Mouse (Mus musculus) spleen, adult 12 weeks (tissue): ENCODE results near the gene Wdr31.
"Not testable (repeated sequence)": the region's sequence is repeated elsewhere in the genome, so short reads cannot be mapped to it uniquely, and the experiment has no call there.

ENCODE experiments used
- DNase-seq: peaks from one replicate; pipeline ENCODE4 v3.0.0; 2022; ENCODE audit warnings: low spot score

Wdr31 gene

GRCm38 (mm10) chr4:62495946-62496345 lies 25.2 kb upstream of the Wdr31 start:
- DNase-seq = no peak

GRCm38 (mm10) chr4:62494230-62494629 lies 23.5 kb upstream of the Wdr31 start:
- DNase-seq = no peak

- no peak for DNase-seq
These were observed 22.0 kb upstream of the Wdr31 start for GRCm38 (mm10) chr4:62492682-62493081.

- no peak for DNase-seq
These were observed 17.2 kb upstream of the Wdr31 start for GRCm38 (mm10) chr4:62487914-62488313.

- DNase-seq = no peak
These were observed 16.5 kb upstream of the Wdr31 start for GRCm38 (mm10) chr4:62487172-62487571.

- no peak for DNase-seq
These were observed 15.5 kb upstream of the Wdr31 start for GRCm38 (mm10) chr4:62486162-62486696.

GRCm38 (mm10) chr4:62485450-62486161 lies 14.9 kb upstream of the Wdr31 start:
- DNase-seq = no peak

- no peak for DNase-seq
These were observed 14.2 kb upstream of the Wdr31 start for GRCm38 (mm10) chr4:62484928-62485327.

GRCm38 (mm10) chr4:62480709-62481605 lies 10.3 kb upstream of the Wdr31 start:
- DNase-seq = no peak

GRCm38 (mm10) chr4:62479937-62480708 lies 9.4 kb upstream of the Wdr31 start, which contains the start of gene Bspry:
Bspry (plus strand) TSS chr4:62480053.
- peak; percentile 28 for DNase-seq

- not testable (repeated sequence) for DNase-seq
These were observed 8.9 kb upstream of the Wdr31 start for GRCm38 (mm10) chr4:62479593-62479936.

- no peak for DNase-seq
These were observed 7.0 kb upstream of the Wdr31 start for GRCm38 (mm10) chr4:62477542-62478244.

GRCm38 (mm10) chr4:62475793-62476192 lies 5.1 kb upstream of the Wdr31 start:
- DNase-seq = no peak

GRCm38 (mm10) chr4:62475131-62475530 lies 4.4 kb upstream of the Wdr31 start:
- DNase-seq = no peak

- DNase-seq = no peak
These were observed 1.4 kb upstream of the Wdr31 start for GRCm38 (mm10) chr4:62472071-62472470.

- DNase-seq = no peak
These were observed 2.5 kb downstream of the Wdr31 start for GRCm38 (mm10) chr4:62468158-62468557.

GRCm38 (mm10) chr4:62463124-62463523 lies 7.6 kb downstream of the Wdr31 start:
- DNase-seq = no peak

- no peak for DNase-seq
These were observed 10.3 kb downstream of the Wdr31 start for GRCm38 (mm10) chr4:62460348-62460747.

- no peak for DNase-seq
These were observed 11.6 kb downstream of the Wdr31 start for GRCm38 (mm10) chr4:62459081-62459480.

- DNase-seq = no peak
These were observed 15.7 kb downstream of the Wdr31 start for GRCm38 (mm10) chr4:62454995-62455394.

- no peak for DNase-seq
These were observed 29.7 kb downstream of the Wdr31 start for GRCm38 (mm10) chr4:62440986-62441385.

- DNase-seq = no peak
These were observed 30.2 kb downstream of the Wdr31 start for GRCm38 (mm10) chr4:62440544-62440943.
